Mouse (Mus musculus) hindbrain, embryonic 10.5 days (tissue): ENCODE data around the gene Ssxb8. TPM values are rescaled to one million over a fixed set of nuclear protein-coding genes. Genes with fewer than 3 reads are reported as not detected.
"Not testable (repeated sequence)": the region's sequence is repeated elsewhere in the genome, so short reads cannot be mapped to it uniquely, and the experiment has no call there.

Experiments
- DNase-seq: peaks from one replicate; pipeline ENCODE4 v3.0.0-alpha.2; 2017; ENCODE audit warnings: low spot score
- H3K27ac ChIP-seq: fragments of 300-500 bp; sonication (generic); 2 replicates; pipeline ENCODE4 v1.5.1; 2016; ENCODE audit warnings: mild to moderate bottlenecking, moderate library complexity
- H3K27me3 ChIP-seq: fragments of 300-500 bp; sonication (generic); 2 replicates; pipeline ENCODE4 v1.6.1; 2016; ENCODE audit warnings: mild to moderate bottlenecking; ENCODE audit not compliant: poor library complexity, insufficient read depth, severe bottlenecking
- H3K36me3 ChIP-seq: fragments of 300-500 bp; sonication (generic); 2 replicates; pipeline ENCODE4 v1.6.1; 2016; ENCODE audit warnings: mild to moderate bottlenecking, moderate library complexity
- H3K4me1 ChIP-seq: fragments of 300-500 bp; sonication (generic); replicated peaks from 2 replicates; pipeline ENCODE4 v1.6.1; 2016; ENCODE audit warnings: mild to moderate bottlenecking
- H3K4me3 ChIP-seq: fragments of 300-500 bp; sonication (generic); 2 replicates; pipeline ENCODE4 v1.5.1; 2016; ENCODE audit warnings: mild to moderate bottlenecking, moderate library complexity
- H3K9me3 ChIP-seq: fragments of 300-500 bp; sonication (generic); 2 replicates; pipeline ENCODE4 v1.6.1; 2016; ENCODE audit warnings: mild to moderate bottlenecking, moderate library complexity
- WGBS: fragments of 180-500 bp; shearing (Covaris S2); methylation state at CpG from one replicate; pipeline ENCODE4 v1.1.7; 2016; 5-methylcytosine and 5-hydroxymethylcytosine counted together
- polyA plus RNA-seq: library from polyadenylated mRNA; unstranded; fragments of >200 nt; fragmentation: Nextera tagmentation; extraction: Ambion mirVana; gene quantifications from 2 replicates; pipeline ENCODE4 v1.2.1, GENCODE M21; 2016

Ssxb8 gene
- not detected in 2 replicates for polyA plus RNA-seq

DNA sequence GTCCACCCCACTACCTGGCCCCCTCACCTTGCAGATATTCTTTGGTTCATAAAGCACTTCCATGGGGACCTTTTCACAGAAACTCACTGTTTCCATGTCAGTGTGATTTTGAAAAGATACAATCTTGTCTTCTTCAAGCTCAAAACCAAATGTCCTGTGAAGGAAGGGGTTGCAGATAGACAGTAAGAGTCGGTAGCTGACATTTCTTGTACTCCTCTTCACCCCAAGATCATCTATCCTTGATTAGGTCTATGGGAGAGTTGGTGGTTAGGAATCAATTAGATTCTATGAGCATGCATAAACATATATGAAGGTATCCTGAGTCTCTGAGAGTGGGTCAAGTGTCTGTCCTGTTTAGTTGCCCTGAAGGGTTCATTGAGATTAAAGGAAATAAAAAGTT is at the start of gene Ssxb8:
Ssxb8 (minus strand) TSS at position 101 of the 400 bp plus-strand sequence.
- not testable (repeated sequence) for H3K9me3 ChIP-seq, H3K4me1 ChIP-seq, H3K4me3 ChIP-seq, H3K27me3 ChIP-seq, H3K36me3 ChIP-seq, H3K27ac ChIP-seq, DNase-seq
- 72% methylated on average over 1 of the region's 1 CpGs for WGBS

GRCm38 (mm10) chrX:8732907-8733306 is 42.3 kb upstream of the Ssxb8 start:
- no peak for DNase-seq
- H3K27ac ChIP-seq: no peak overlapping the region
- H3K36me3 ChIP-seq: no peaks in the 10 kb centered on the region
- no peaks in the 10 kb centered on the region for H3K4me1 ChIP-seq
- no peaks in the 10 kb centered on the region for H3K27me3 ChIP-seq
- peaks cover 28% of the 10 kb centered on the region for H3K9me3 ChIP-seq
- H3K4me3 ChIP-seq: no peak overlapping the region
- 59% methylated on average over 5 of the region's 5 CpGs for WGBS

GRCm38 (mm10) chrX:8663085-8663484 is 27.6 kb downstream of the Ssxb8 start:
- Histone ChIP-seq H3K4me1 (no peaks in the 10 kb centered on the region), H3K27ac (no peak overlapping the region), H3K4me3 (no peak overlapping the region), H3K9me3 (peaks cover 28% of the 10 kb centered on the region), H3K27me3 (no peaks in the 10 kb centered on the region), H3K36me3 (no peaks in the 10 kb centered on the region)
- WGBS: 81% methylated on average over 4 of the region's 4 CpGs
- DNase-seq: no peak

Other genes with a start within 250 kb of the Ssxb8 start
- gene Ssxb2, start 229.1 kb downstream of the Ssxb8 start, polyA plus RNA-seq: not detected in 2 replicates
- gene Gm14459, start 165.9 kb downstream of the Ssxb8 start, polyA plus RNA-seq: not detected in 2 replicates
- gene Ssxb6, start 142.6 kb downstream of the Ssxb8 start, polyA plus RNA-seq: not detected in 2 replicates
- gene Ssxb3, start 99.0 kb downstream of the Ssxb8 start, polyA plus RNA-seq: not detected in 2 replicates
- gene Ssx9, start 57.6 kb upstream of the Ssxb8 start, polyA plus RNA-seq: not detected in 2 replicates
- gene Ssxb5, start 112.8 kb upstream of the Ssxb8 start, polyA plus RNA-seq: not detected in 2 replicates
- gene Gm6592, start 153.2 kb upstream of the Ssxb8 start, polyA plus RNA-seq: not detected in 2 replicates
- not detected in 2 replicates for gene Gm5751, start 183.4 kb upstream of the Ssxb8 start, polyA plus RNA-seq
- 2.9 and 4.7 TPM in 2 replicates for gene B630019K06Rik, start 201.5 kb upstream of the Ssxb8 start, polyA plus RNA-seq